Mouse (Mus musculus): ENCODE measurements at regions not wholly inside any gene's neighbourhood (a gene's known extent, or its start where the extent isn't known, plus 50 kb on each side); places are given as distances from the start of the nearest gene placed in this dataset.

GRCm38 (mm10) chr5:54258087-54258733 lies 259.9 kb downstream of the Stim2 start:
- DNase-seq = peak; percentile 26

GRCm38 (mm10) chr5:54264867-54265434 lies 266.7 kb downstream of the Stim2 start:
- no peak for DNase-seq

- no peak for DNase-seq
Observed at GRCm38 (mm10) chr5:54267905-54268590, 269.7 kb downstream of the Stim2 start.

GRCm38 (mm10) chr5:54279357-54279756 lies 281.1 kb downstream of the Stim2 start:
- DNase-seq = no peak

- DNase-seq = no peak
Observed at GRCm38 (mm10) chr5:54280670-54281069, 282.4 kb downstream of the Stim2 start.

GRCm38 (mm10) chr5:54281121-54281520 lies 282.8 kb downstream of the Stim2 start:
- no peak for DNase-seq

- DNase-seq = no peak
Observed at GRCm38 (mm10) chr5:54290372-54291080, 292.2 kb downstream of the Stim2 start.

GRCm38 (mm10) chr5:54291940-54292339 lies 293.6 kb downstream of the Stim2 start:
- no peak for DNase-seq

GRCm38 (mm10) chr5:54313660-54314279 lies 315.5 kb downstream of the Stim2 start:
- DNase-seq = no peak

- DNase-seq = no peak
Observed at GRCm38 (mm10) chr5:54330415-54330814, 332.1 kb downstream of the Stim2 start.

GRCm38 (mm10) chr5:54342976-54343375 lies 344.7 kb downstream of the Stim2 start:
- DNase-seq = no peak

- DNase-seq = no peak
Observed at GRCm38 (mm10) chr5:54343432-54343831, 345.1 kb downstream of the Stim2 start.

- no peak for DNase-seq
Observed at GRCm38 (mm10) chr5:54348820-54349596, 350.7 kb downstream of the Stim2 start.

GRCm38 (mm10) chr5:54349775-54350332 lies 351.6 kb downstream of the Stim2 start:
- no peak for DNase-seq

- DNase-seq = no peak
Observed at GRCm38 (mm10) chr5:54356105-54356504, 357.8 kb downstream of the Stim2 start.

GRCm38 (mm10) chr5:54357501-54357900 lies 359.2 kb downstream of the Stim2 start:
- no peak for DNase-seq

- DNase-seq = no peak
Observed at GRCm38 (mm10) chr5:54358221-54358620, 359.9 kb downstream of the Stim2 start.
